Mouse (Mus musculus) stomach, postnatal 0 days (tissue): ENCODE measurements around the gene Lsp1. TPM values are rescaled to one million over a fixed set of nuclear protein-coding genes. Genes with fewer than 3 reads are reported as not detected.

Source experiments
- ATAC-seq: fragments of 200-750 bp; cut with Nextera tagmentation; 2 replicates; pipeline ENCODE4 v1.8.0; 2017; ENCODE audit not compliant: low FRiP score, low TSS enrichment
- DNase-seq: peaks from one replicate; pipeline ENCODE4 v3.0.0-alpha.2; 2016; ENCODE audit warnings: low spot score
- H3K27ac ChIP-seq: fragments of 300-500 bp; sonication (generic); replicated peaks from 2 replicates; pipeline ENCODE4 v1.5.1; 2014; ENCODE audit warnings: mild to moderate bottlenecking, control low read depth
- H3K27me3 ChIP-seq: fragments of 300-500 bp; sonication (generic); 2 replicates; pipeline ENCODE4 v1.6.1; 2014; ENCODE audit warnings: low read length; ENCODE audit not compliant: control insufficient read depth, insufficient read depth
- H3K36me3 ChIP-seq: fragments of 300-500 bp; sonication (generic); 2 replicates; pipeline ENCODE4 v1.6.1; 2014; ENCODE audit warnings: low read length, mixed read lengths; ENCODE audit not compliant: control insufficient read depth, insufficient read depth
- H3K4me1 ChIP-seq: fragments of 300-500 bp; sonication (generic); replicated peaks from 2 replicates; pipeline ENCODE4 v1.6.1; 2014; ENCODE audit warnings: antibody characterized with exemption; ENCODE audit not compliant: control insufficient read depth, insufficient read depth
- H3K4me2 ChIP-seq: fragments of 300-500 bp; sonication (generic); replicated peaks from 2 replicates; pipeline ENCODE4 v1.6.1; 2014; ENCODE audit warnings: low read depth, mild to moderate bottlenecking, control low read depth, moderate library complexity
- H3K4me3 ChIP-seq: fragments of 300-500 bp; sonication (generic); 2 replicates; pipeline ENCODE4 v1.5.1; 2014; ENCODE audit warnings: low read depth, low read length, control low read depth
- H3K9ac ChIP-seq: fragments of 300-500 bp; sonication (generic); 2 replicates; pipeline ENCODE4 v1.6.1; 2014; ENCODE audit warnings: mild to moderate bottlenecking, low read length, control low read depth, mixed read lengths
- H3K9me3 ChIP-seq: fragments of 300-500 bp; sonication (generic); 2 replicates; pipeline ENCODE4 v1.6.1; 2016; ENCODE audit warnings: low read length; ENCODE audit not compliant: control insufficient read depth
- CTCF ChIP-seq: IDR thresholded peaks from 2 replicates; pipeline ENCODE4 v1.5.1; 2016; ENCODE audit warnings: antibody characterized with exemption, low read depth, mild to moderate bottlenecking, moderate library complexity
- EP300 ChIP-seq: optimal IDR thresholded peaks from 2 replicates; pipeline ENCODE3; 2016; ENCODE audit warnings: antibody characterized with exemption
- WGBS: fragments of 180-500 bp; shearing (Covaris S2); extraction: QIAGEN DNeasy Blood & Tissue Kit; methylation state at CpG from one replicate; pipeline ENCODE4 v1.1.7; 2014; 5-methylcytosine and 5-hydroxymethylcytosine counted together
- polyA plus RNA-seq: library from polyadenylated mRNA; unstranded; fragments of >200 nt; fragmentation: Nextera tagmentation; extraction: Ambion mirVana; gene quantifications from 2 replicates; pipeline ENCODE4 v1.2.1, GENCODE M21; 2015

Gene Lsp1
- polyA plus RNA-seq, 1 experiment from 2014 or later: 107 TPM

DNA sequence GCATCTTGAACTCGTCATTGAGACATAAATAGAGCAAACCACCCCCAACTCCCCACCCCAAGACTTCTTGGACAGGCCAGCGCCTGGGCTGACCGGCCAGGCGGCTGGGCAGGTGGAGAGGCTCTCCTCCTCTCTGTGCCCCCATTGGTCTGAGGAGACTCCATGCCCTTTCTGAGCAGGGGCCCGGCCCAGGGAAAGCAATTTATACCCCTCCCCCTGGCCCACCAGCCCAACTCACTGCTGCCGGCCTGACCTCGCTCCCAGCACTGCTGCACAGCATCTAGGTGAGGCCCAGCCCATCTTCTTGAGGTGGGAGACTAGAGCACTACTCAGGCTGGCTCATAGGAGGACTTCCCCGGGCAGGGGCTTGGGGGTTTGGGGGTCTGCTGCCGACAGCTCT is 19.0 kb upstream of the Lsp1 start, which contains the start of gene Tnni2:
Gene Tnni2, plus strand, starts transcription at position 224 of the 400 bp plus-strand sequence.
- 0 out of 2 replicates have a peak within 1 kb of the TSS, but pooled peaks have one; percentile 17 for H3K4me2 ChIP-seq
- H3K4me1 ChIP-seq: peaks cover 5% of the 10 kb centered on the region; the same call in 1 of the 2 replicates
- no peaks in the 10 kb centered on the region for H3K27me3 ChIP-seq
- no peak for ATAC-seq
- DNase-seq: no peak
- no peak within 1 kb of the TSS for H3K4me3 ChIP-seq
- peak within 1 kb of the TSS; percentile 52 for H3K9ac ChIP-seq
- peak within 1 kb of the TSS; percentile 88 for H3K27ac ChIP-seq
- no peaks in the 10 kb centered on the region for H3K9me3 ChIP-seq
- WGBS: 64% methylated on average over 9 of the region's 9 CpGs
- TF ChIP-seq EP300 (no peak), CTCF (no peak)
- no peaks in the 10 kb centered on the region for H3K36me3 ChIP-seq

DNA sequence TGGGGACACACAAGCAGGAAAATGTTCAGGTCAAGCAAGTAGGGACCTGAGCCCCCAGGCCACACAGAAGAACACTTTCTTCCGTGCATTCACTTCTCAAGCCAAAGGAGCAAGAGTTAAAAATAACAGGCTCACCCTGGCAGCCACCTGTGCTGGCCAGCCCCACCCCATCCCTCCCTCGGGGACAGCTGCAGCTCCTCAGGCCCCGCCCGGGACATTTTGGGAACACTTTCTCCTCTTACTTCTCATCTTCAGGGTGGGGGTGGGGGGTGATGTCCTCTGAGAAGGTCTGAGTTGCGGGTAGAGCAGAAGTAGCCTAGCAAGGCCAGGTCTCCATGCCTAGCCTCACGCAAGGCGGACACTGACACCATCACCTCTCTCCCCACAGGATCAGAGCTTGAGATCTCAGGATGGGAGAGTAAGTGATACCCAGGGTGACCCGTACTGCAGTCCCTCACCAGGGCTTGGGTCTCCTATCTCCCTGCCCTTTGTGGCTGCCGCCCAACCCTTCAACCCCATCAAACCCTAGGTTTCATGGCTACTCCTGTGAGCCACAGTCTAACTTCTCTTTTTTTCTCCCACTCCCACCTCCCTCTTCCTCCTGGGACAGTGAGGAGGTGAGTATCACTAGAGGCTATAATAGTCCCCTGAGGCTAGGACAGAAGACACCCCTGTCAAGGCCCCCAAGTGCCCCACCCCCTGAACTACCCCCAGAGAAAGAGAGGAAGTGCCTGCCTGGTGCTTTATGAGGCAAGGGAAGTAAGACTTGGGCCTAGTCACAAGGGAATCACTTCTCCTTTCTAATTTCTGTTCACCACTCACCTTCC is 18.3 kb upstream of the Lsp1 start:
- no peaks in the 10 kb centered on the region for H3K36me3 ChIP-seq
- no peak overlapping the region for H3K4me2 ChIP-seq
- peaks cover 3% of the 10 kb centered on the region; the same call in 1 of the 2 replicates for H3K4me1 ChIP-seq
- no peaks in the 10 kb centered on the region for H3K9me3 ChIP-seq
- TF ChIP-seq EP300 (no peak), CTCF (no peak)
- no peaks in the 10 kb centered on the region for H3K27me3 ChIP-seq
- 0 out of 2 replicates have a peak overlapping the region, but pooled peaks have one; percentile 14 for H3K9ac ChIP-seq
- no peak for DNase-seq
- H3K4me3 ChIP-seq: no peak overlapping the region
- ATAC-seq: no peak
- 60% methylated on average over 9 of the region's 9 CpGs for WGBS
- H3K27ac ChIP-seq: peak overlapping the region; percentile 88

DNA sequence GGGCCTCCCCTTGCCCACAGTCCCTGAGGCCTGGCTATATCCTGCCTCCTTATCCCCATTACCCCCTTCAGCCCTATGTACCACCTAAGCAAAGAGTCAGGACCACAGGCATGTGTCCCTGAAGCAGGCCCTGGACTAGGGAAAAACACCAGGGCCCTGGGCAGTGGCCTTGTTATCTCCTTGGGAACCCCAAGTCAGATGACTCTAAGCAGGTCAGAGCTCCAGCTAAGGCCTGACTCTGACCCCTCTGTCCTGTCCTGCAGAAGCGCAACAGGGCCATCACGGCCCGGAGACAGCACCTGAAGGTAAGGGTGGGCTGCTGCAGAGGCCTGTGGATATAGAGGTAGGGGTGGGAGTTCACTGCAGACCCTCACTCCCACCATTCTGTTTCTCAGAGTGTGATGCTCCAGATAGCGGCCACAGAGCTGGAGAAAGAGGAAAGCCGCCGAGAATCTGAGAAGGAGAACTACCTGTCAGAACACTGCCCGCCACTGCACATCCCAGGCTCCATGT is 17.6 kb upstream of the Lsp1 start:
- H3K9me3 ChIP-seq: no peaks in the 10 kb centered on the region
- 93% methylated on average over 7 of the region's 7 CpGs for whole genome bisulfite sequencing
- H3K27me3 ChIP-seq: no peaks in the 10 kb centered on the region
- ATAC-seq: no peak
- H3K4me1 ChIP-seq: peaks cover 3% of the 10 kb centered on the region; the same call in 1 of the 2 replicates
- no peaks in the 10 kb centered on the region for H3K36me3 ChIP-seq
- H3K4me3 ChIP-seq: no peak overlapping the region
- no peak for DNase-seq
- H3K4me2 ChIP-seq: no peak overlapping the region
- no peak overlapping the region for H3K9ac ChIP-seq
- TF ChIP-seq CTCF (no peak), EP300 (no peak)
- 0 out of 2 replicates have a peak overlapping the region, but pooled peaks have one; percentile 88 for H3K27ac ChIP-seq

DNA sequence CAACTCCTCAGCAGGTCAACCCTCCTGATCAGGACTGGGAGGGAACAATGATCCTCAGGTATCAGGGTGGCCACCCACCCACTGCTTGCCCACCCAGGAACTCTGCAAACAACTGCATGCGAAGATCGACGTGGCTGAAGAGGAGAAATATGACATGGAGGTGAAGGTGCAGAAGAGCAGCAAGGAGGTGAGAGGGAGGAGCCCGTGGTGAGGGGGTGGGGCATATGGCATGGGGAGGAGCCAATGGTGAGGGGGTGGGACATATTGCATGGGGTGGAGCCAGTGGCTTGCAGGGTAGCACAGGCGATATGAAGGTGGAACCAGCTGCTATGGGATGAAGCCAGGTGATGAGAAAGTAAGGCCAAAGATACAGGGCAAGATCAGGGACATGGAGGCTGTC is 17.1 kb upstream of the Lsp1 start:
- Histone ChIP-seq H3K4me3 (no peak overlapping the region), H3K4me2 (no peak overlapping the region), H3K36me3 (no peaks in the 10 kb centered on the region), H3K27me3 (no peaks in the 10 kb centered on the region), H3K4me1 (peaks cover 3% of the 10 kb centered on the region; the same call in 1 of the 2 replicates), H3K9ac (no peak overlapping the region), H3K27ac (no peak overlapping the region), H3K9me3 (no peaks in the 10 kb centered on the region)
- ATAC-seq: no peak
- 88% methylated on average over 5 of the region's 5 CpGs for WGBS
- no peak for DNase-seq
- TF ChIP-seq EP300 (no peak), CTCF (no peak)

DNA sequence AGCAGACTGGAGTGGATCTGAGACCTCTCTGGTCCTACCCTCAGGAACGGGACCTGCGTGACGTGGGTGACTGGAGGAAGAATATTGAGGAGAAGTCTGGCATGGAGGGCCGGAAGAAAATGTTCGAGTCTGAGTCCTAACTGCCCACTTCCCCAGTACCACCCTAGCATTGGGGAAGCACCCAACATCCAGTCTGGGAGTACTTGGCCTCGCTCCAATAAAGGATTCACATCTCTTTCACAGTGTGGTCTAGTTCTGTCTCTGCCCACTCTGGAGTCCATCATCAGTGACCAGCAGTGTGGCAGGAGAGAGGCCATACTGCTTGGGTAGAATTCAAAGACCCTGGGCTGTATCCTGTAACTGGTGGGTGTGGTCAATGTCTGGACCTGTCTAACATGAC is 16.4 kb upstream of the Lsp1 start:
- 94% methylated on average over 6 of the region's 6 CpGs for WGBS
- H3K36me3 ChIP-seq: no peaks in the 10 kb centered on the region
- ATAC-seq: no peak
- DNase-seq: no peak
- peaks cover 3% of the 10 kb centered on the region; the same call in 1 of the 2 replicates for H3K4me1 ChIP-seq
- no peak for TF ChIP-seq CTCF
- TF ChIP-seq EP300: no peak
- no peak overlapping the region for H3K4me2 ChIP-seq
- H3K4me3 ChIP-seq: no peak overlapping the region
- no peaks in the 10 kb centered on the region for H3K9me3 ChIP-seq
- no peak overlapping the region for H3K27ac ChIP-seq
- no peak overlapping the region for H3K9ac ChIP-seq
- H3K27me3 ChIP-seq: no peaks in the 10 kb centered on the region

DNA sequence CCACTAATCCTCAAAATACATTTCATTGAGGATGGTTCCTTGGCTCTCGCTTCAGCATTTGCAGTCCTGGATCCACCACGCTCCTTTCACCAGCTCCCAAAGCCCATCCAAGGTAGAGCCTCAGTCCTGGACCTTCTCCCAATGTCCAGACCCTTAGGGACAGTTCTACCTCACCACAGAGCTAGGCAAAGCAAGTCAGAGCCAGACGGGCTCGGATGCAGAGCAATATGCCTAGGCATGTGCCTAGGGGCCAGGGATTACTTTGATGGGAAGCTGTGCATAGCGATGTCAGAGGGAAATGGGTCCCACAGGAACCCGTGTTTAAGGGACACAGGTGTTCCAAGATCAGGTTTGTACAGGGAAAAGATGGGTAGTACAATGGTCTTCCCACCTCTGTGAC is 15.3 kb upstream of the Lsp1 start:
- Histone ChIP-seq H3K27ac (no peak overlapping the region), H3K4me3 (no peak overlapping the region), H3K4me2 (no peak overlapping the region), H3K4me1 (peaks cover 3% of the 10 kb centered on the region; the same call in 1 of the 2 replicates), H3K9ac (no peak overlapping the region), H3K27me3 (no peaks in the 10 kb centered on the region), H3K36me3 (no peaks in the 10 kb centered on the region), H3K9me3 (no peaks in the 10 kb centered on the region)
- no peak for TF ChIP-seq EP300
- TF ChIP-seq CTCF: no peak
- DNase-seq (no peak), ATAC-seq (no peak)
- 89% methylated on average over 6 of the region's 6 CpGs for WGBS
